Mouse (Mus musculus) cortical plate, adult 2 months (tissue): ENCODE measurements around the gene Actg2.

ENCODE experiments used
- CTCF ChIP-seq: fragments of 200-500 bp; IDR thresholded peaks from 2 replicates; pipeline ENCODE4 v1.5.1; 2011; ENCODE audit warnings: mild to moderate bottlenecking, control low read depth, low read length; ENCODE audit not compliant: insufficient read depth; ENCODE audit errors: extremely low read depth
- POLR2A ChIP-seq: fragments of 200-500 bp; IDR thresholded peaks from 2 replicates; pipeline ENCODE4 v1.6.1; 2011; ENCODE audit warnings: mild to moderate bottlenecking, low read length, control low read depth; ENCODE audit not compliant: insufficient read depth; ENCODE audit errors: extremely low read depth

- TF ChIP-seq CTCF (no peak), POLR2A (no peak)
These were observed 17.4 kb downstream of the Actg2 start for GRCm38 (mm10) chr6:83518637-83519036.
